In genomic region chr3:101915048-101915801, GRCm38 (mm10) we compare ENCODE assay signal across 12 mouse cellular contexts. TPM values are rescaled to one million over a fixed set of nuclear protein-coding genes. Genes with fewer than 3 reads are reported as not detected.
DNase-seq lines count a peak whose midpoint lies in the region; ATAC-seq and TF ChIP-seq lines count a peak whose summit lies in the region.
"Had no signal": no experiment of that assay in that cellular context is flagged by ENCODE, and none has a peak within 500 bp of the region (broad histone marks: within the 10 kb centered on the region; RNA-seq: fewer than 3 reads in every experiment).

No protein-coding gene starts in this region.

- no peaks in the 10 kb centered on the region for H3K9me3 ChIP-seq in intestine, embryonic 15.5 days
- H3K9me3 ChIP-seq in intestine, postnatal 0 days (ENCODE audit: control insufficient read depth) = no peaks in the 10 kb centered on the region
- no peaks in the 10 kb centered on the region for H3K9me3 ChIP-seq in liver, embryonic 11.5 days (ENCODE audit: control insufficient read depth, low read length)
- H3K9me3 ChIP-seq: midbrain, embryonic 12.5 days had no signal

- ATAC-seq in intestine, embryonic 15.5 days = peak; percentile 58; the same call in 1 of the 2 replicates
- no peak; the same call in 1 of the 2 replicates for ATAC-seq in intestine, postnatal 0 days
- peak; percentile 49 for ATAC-seq in liver, embryonic 11.5 days (replicated peaks; ENCODE audit: low FRiP score)
- no peak for ATAC-seq in erythroblast, adult 5-6 weeks (replicated peaks; ENCODE audit: low FRiP score, poor library complexity, severe bottlenecking)
- ATAC-seq: lung, postnatal 0 days had no signal

- H3K36me3 ChIP-seq in intestine, embryonic 15.5 days = 0 out of 2 replicates have a peak, but pooled peaks cover 3% of the 10 kb centered on the region
- H3K36me3 ChIP-seq in intestine, postnatal 0 days (ENCODE audit: control insufficient read depth, insufficient read depth) = peaks cover 5% of the 10 kb centered on the region; the same call in 1 of the 2 replicates
- H3K36me3 ChIP-seq in liver, embryonic 11.5 days (ENCODE audit: control insufficient read depth, insufficient read depth, low read length) = no peaks in the 10 kb centered on the region

- no peak overlapping the region for H3K27ac ChIP-seq in intestine, embryonic 15.5 days
- H3K27ac ChIP-seq in intestine, postnatal 0 days (ENCODE audit: low read depth, low read length) = no peak overlapping the region
- no peak overlapping the region for H3K27ac ChIP-seq in liver, embryonic 11.5 days (ENCODE audit: low read depth, low read length)
- H3K27ac ChIP-seq: midbrain, embryonic 12.5 days had no signal

- no peak overlapping the region for H3K9ac ChIP-seq in intestine, embryonic 15.5 days
- no peak overlapping the region for H3K9ac ChIP-seq in intestine, postnatal 0 days (ENCODE audit: low read depth, low read length)
- H3K9ac ChIP-seq in liver, embryonic 11.5 days (ENCODE audit: low read depth, low read length) = no peak overlapping the region
- H3K9ac ChIP-seq: midbrain, embryonic 12.5 days had no signal

- no peak overlapping the region for H3K4me2 ChIP-seq in intestine, embryonic 15.5 days (replicated peaks)
- no peak overlapping the region for H3K4me2 ChIP-seq in intestine, postnatal 0 days (replicated peaks; ENCODE audit: low read depth)
- no peak overlapping the region for H3K4me2 ChIP-seq in liver, embryonic 11.5 days
- H3K4me2 ChIP-seq: midbrain, embryonic 12.5 days had no signal

- WGBS in intestine, embryonic 15.5 days = 66% methylated on average over 14 of the region's 14 CpGs
- WGBS in intestine, postnatal 0 days = 65% methylated on average over 14 of the region's 14 CpGs
- 74% methylated on average over 14 of the region's 14 CpGs for WGBS in liver, embryonic 11.5 days

- peak; percentile 39 for DNase-seq in adrenal gland, postnatal 14 days
- peak; percentile 29 to 32 for DNase-seq in cerebellum, adult 18-20 months
- no peak for DNase-seq in liver, embryonic 11.5 days (ENCODE audit: low spot score)
- no peak for DNase-seq in embryo, embryonic 10.5 days (ENCODE audit: low spot score)
- DNase-seq in right cerebral cortex, postnatal 10 days (ENCODE audit: low spot score in 2 of 2) = no peak
- DNase-seq: gastrocnemius, postnatal 25 days; thymus, adult 18-20 months had no signal

- H3K4me3 ChIP-seq in intestine, embryonic 15.5 days (replicated peaks) = no peak overlapping the region
- no peak overlapping the region for H3K4me3 ChIP-seq in intestine, postnatal 0 days (ENCODE audit: low read depth, low read length)
- H3K4me3 ChIP-seq in liver, embryonic 11.5 days (ENCODE audit: low read depth, low read length) = no peak overlapping the region
- H3K4me3 ChIP-seq: midbrain, embryonic 12.5 days had no signal

- no peaks in the 10 kb centered on the region for H3K27me3 ChIP-seq in intestine, embryonic 15.5 days (replicated peaks)
- H3K27me3 ChIP-seq in intestine, postnatal 0 days (replicated peaks; ENCODE audit: control insufficient read depth, insufficient read depth, low read length) = no peaks in the 10 kb centered on the region
- no peaks in the 10 kb centered on the region for H3K27me3 ChIP-seq in liver, embryonic 11.5 days (replicated peaks; ENCODE audit: control insufficient read depth, insufficient read depth, low read length)
- H3K27me3 ChIP-seq: midbrain, embryonic 12.5 days had no signal

- peaks cover 10% of the 10 kb centered on the region for H3K4me1 ChIP-seq in intestine, embryonic 15.5 days (replicated peaks)
- H3K4me1 ChIP-seq in intestine, postnatal 0 days (replicated peaks; ENCODE audit: control insufficient read depth, insufficient read depth, low read length) = no peaks in the 10 kb centered on the region
- 0 out of 2 replicates have a peak, but pooled peaks cover 2% of the 10 kb centered on the region for H3K4me1 ChIP-seq in liver, embryonic 11.5 days (replicated peaks; ENCODE audit: control insufficient read depth, insufficient read depth, low read length)

- TF ChIP-seq CTCF in intestine, postnatal 0 days (IDR thresholded peaks at IDR 0.05; ENCODE audit: low read depth) = no peak

RNA-seq across cellular contexts. Expression of gene Slc22a15, which starts 9.0 kb away (rescaled TPM):
- 6.5 and 6.6 TPM in 2 replicates for polyA plus RNA-seq in intestine, embryonic 15.5 days (2015; fragmentation: Nextera tagmentation; extraction: Ambion mirVana)
- polyA plus RNA-seq in intestine, postnatal 0 days (2015; fragmentation: Nextera tagmentation; extraction: Ambion mirVana) = 5.2 and 5.3 TPM in 2 replicates
- 5.9 and 7.7 TPM in 2 replicates for total RNA-seq in adrenal gland, postnatal 14 days (2021)
- 1.8 and 1.9 TPM in 2 replicates for polyA plus RNA-seq in liver, embryonic 11.5 days (2014; fragmentation: Nextera tagmentation; extraction: Ambion mirVana)
- total RNA-seq in erythroblast, adult 5-6 weeks (2015; ENCODE audit: low replicate concordance) = 4.6 and 5.6 TPM in 2 replicates
- 2.5 and 5.7 TPM in 2 replicates for total RNA-seq in erythroblast, adult 5-6 weeks (2017; ENCODE audit: low replicate concordance)

Comparison
In these comparisons a context has a peak if more than half of its experiments do, and no peak if none do; other contexts are left out.
1. ATAC-seq: peak in intestine, embryonic 15.5 days (single experiment) and liver, embryonic 11.5 days (single experiment); none in intestine, postnatal 0 days (single experiment) and erythroblast, adult 5-6 weeks (single experiment).
2. DNase-seq: peak in adrenal gland, postnatal 14 days (single experiment) and cerebellum, adult 18-20 months (2 of 2); none in liver, embryonic 11.5 days (single experiment), embryo, embryonic 10.5 days (single experiment) and right cerebral cortex, postnatal 10 days (0 of 2).